Mouse (Mus musculus) ES-Bruce4 (cell line): ENCODE results near the gene Ffar1. TPM values are rescaled to one million over a fixed set of nuclear protein-coding genes. Genes with fewer than 3 reads are reported as not detected.

ENCODE experiments used
- H3K27ac ChIP-seq: 2 replicates; pipeline ENCODE4 v1.5.1; 2012; ENCODE audit warnings: low read length, inconsistent platforms; ENCODE audit not compliant: insufficient read depth
- H3K27me3 ChIP-seq: 2 replicates; pipeline ENCODE4 v1.6.1; 2012; ENCODE audit warnings: mild to moderate bottlenecking, low read length, inconsistent platforms; ENCODE audit not compliant: control insufficient read depth, poor library complexity, insufficient read depth, severe bottlenecking
- H3K36me3 ChIP-seq: 2 replicates; pipeline ENCODE4 v1.6.1; 2012; ENCODE audit warnings: inconsistent platforms, mild to moderate bottlenecking, low read length, moderate library complexity; ENCODE audit not compliant: control insufficient read depth, poor library complexity, insufficient read depth, severe bottlenecking
- H3K4me1 ChIP-seq: one replicate; pipeline ENCODE4 v1.8.1; 2011; ENCODE audit warnings: low read length; ENCODE audit not compliant: control insufficient read depth, insufficient read depth
- H3K4me3 ChIP-seq: 2 replicates; pipeline ENCODE4 v1.5.1; 2011; ENCODE audit warnings: low read depth, mild to moderate bottlenecking, low read length
- H3K9ac ChIP-seq: 2 replicates; pipeline ENCODE4 v1.6.1; 2012; ENCODE audit warnings: low read depth, mild to moderate bottlenecking, inconsistent platforms; ENCODE audit not compliant: poor library complexity, severe bottlenecking
- H3K9me3 ChIP-seq: replicated peaks from 2 replicates; pipeline ENCODE4 v1.6.1; 2012; ENCODE audit warnings: mild to moderate bottlenecking, low read length, inconsistent platforms; ENCODE audit not compliant: control insufficient read depth, poor library complexity, insufficient read depth, severe bottlenecking
- CTCF ChIP-seq: IDR thresholded peaks from one replicate; pipeline ENCODE4 v1.8.1; 2011; ENCODE audit warnings: low read depth, low read length
- EP300 ChIP-seq: IDR thresholded peaks from 2 replicates; pipeline ENCODE4 v1.6.1; 2011; ENCODE audit warnings: low read depth, low read length; ENCODE audit not compliant: insufficient read depth
- POLR2A ChIP-seq: IDR thresholded peaks from one replicate; pipeline ENCODE4 v1.8.1; 2011; ENCODE audit warnings: low read length; ENCODE audit not compliant: insufficient read depth
- polyA plus RNA-seq: library from polyadenylated mRNA; stranded (reverse); fragments of >200 nt; gene quantifications from 2 replicates; pipeline ENCODE4 v1.2.4, GENCODE M21; 2011; ENCODE audit warnings: low read depth; ENCODE audit not compliant: missing spikeins, insufficient read depth, insufficient read length

Gene Ffar1
- polyA plus RNA-seq, 1 experiment = not detected

DNA sequence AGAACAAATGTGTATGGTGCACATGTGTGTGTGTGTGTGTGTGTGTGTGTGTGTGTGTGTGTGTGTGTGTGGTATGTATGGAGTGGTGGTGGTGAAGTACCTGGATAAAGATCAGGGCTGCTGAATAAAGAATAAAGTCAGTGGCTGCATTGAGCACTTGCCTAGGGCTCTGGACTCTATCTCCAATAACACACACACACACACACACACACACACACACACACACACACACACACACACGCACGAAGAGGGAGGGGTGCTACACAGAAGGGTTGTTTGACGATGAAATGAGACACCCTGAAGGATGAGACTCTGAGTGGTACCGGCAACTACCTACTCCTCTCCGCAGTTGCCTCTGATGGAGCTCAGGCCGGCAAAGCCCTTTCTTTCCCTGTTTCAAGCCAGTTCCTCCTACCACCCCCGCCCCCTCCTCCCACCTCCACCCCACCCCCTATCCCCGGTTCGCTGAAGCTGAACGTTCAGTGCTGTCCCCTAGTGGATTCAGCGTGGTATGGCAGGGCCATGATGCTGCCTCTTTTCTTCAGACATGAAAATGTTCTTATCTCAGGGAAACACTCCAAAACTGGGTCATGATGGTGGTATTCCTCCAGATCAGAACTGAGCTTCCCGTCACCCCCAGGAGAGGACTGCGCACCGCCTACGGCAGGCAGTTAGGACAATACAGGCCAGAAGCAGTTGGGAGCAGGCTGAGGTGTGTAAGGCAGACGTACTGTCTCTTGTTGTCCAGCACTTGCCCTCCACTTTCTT is 1.5 kb downstream of the Ffar1 start:
- H3K27ac ChIP-seq = no peak overlapping the region
- TF ChIP-seq CTCF (peak; percentile 71), POLR2A (no peak), EP300 (no peak)
- no peaks in the 10 kb centered on the region for H3K9me3 ChIP-seq
- peak overlapping the region; percentile 10 for H3K4me3 ChIP-seq
- H3K27me3 ChIP-seq = no peaks in the 10 kb centered on the region
- no peaks in the 10 kb centered on the region for H3K36me3 ChIP-seq
- H3K4me1 ChIP-seq = no peaks in the 10 kb centered on the region
- no peak overlapping the region for H3K9ac ChIP-seq

DNA sequence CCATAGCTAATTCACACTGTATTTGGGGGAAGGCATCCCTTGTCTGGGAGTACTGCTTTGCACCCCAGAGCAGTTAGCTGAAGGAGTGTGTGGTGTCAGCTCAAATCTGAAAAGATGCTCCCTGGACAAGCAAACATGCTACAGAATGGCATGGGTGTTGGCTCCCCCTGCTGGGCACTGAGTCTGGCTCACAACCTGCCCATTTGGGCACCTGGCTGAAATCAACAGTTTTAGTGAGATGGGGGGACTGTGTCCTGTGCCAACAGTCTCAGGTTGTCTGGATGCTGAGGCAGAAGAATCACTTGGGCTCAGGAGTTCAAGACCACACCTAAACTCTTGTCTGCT is 2.1 kb downstream of the Ffar1 start:
- H3K9ac ChIP-seq = no peak overlapping the region
- H3K36me3 ChIP-seq = no peaks in the 10 kb centered on the region
- no peaks in the 10 kb centered on the region for H3K9me3 ChIP-seq
- no peak overlapping the region for H3K4me3 ChIP-seq
- H3K4me1 ChIP-seq = no peaks in the 10 kb centered on the region
- no peaks in the 10 kb centered on the region for H3K27me3 ChIP-seq
- TF ChIP-seq EP300 (no peak), CTCF (peak; percentile 89), POLR2A (no peak)
- H3K27ac ChIP-seq = no peak overlapping the region

DNA sequence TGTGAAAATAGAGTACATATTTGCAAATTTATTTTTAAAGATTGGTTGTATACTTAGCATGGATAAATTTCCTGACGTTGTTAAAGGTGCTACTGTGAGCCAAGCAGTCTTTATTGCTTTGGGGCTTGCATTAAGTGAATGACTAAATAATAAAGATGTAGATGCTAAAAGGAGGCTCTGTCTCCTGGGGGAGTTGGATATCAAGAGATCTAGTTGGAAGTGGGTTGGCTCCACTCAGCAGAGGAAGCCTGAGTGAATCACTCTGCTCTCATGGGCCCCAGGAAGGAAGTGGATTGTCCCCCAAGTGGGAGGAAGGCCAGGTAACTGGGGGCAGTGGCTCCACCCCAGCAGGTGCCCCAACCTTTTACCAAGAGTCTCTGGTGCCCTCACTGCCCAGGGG is 3.6 kb downstream of the Ffar1 start:
- no peaks in the 10 kb centered on the region for H3K27me3 ChIP-seq
- H3K36me3 ChIP-seq = no peaks in the 10 kb centered on the region
- no peaks in the 10 kb centered on the region for H3K9me3 ChIP-seq
- TF ChIP-seq CTCF = no peak
- no peak for TF ChIP-seq POLR2A
- TF ChIP-seq EP300 = no peak
- no peak overlapping the region for H3K9ac ChIP-seq
- H3K4me1 ChIP-seq = no peaks in the 10 kb centered on the region
- H3K27ac ChIP-seq = no peak overlapping the region
- H3K4me3 ChIP-seq = no peak overlapping the region

DNA sequence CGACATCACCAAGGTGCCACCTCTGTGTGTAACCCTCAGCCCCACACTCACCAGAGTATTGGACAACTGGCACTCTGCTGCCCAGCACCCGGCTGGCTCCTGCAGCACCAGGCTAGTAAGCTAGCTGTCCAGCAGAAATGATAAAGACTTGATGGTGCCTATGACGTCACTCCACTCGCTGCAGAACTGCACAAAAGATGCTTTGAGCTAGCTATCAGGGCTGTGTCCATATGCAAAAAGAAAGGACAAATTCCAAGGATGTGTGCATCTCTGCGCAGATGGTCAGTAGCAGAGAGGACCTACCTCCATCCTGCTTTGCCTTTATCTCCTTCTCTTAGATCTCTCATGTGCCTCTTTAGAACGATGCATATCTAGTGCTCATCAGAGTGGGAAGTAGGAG is 5.3 kb downstream of the Ffar1 start, which contains the start of gene Ffar3:
Gene Ffar3, minus strand, starts transcription at position 101 of the 400 bp plus-strand sequence.
- no peaks in the 10 kb centered on the region for H3K36me3 ChIP-seq
- H3K4me1 ChIP-seq = no peaks in the 10 kb centered on the region
- H3K27me3 ChIP-seq = no peaks in the 10 kb centered on the region
- no peak within 1 kb of the TSS for H3K27ac ChIP-seq
- H3K4me3 ChIP-seq = peak within 1 kb of the TSS; percentile 46
- no peak within 1 kb of the TSS for H3K9ac ChIP-seq
- TF ChIP-seq EP300 = no peak
- no peak for TF ChIP-seq POLR2A
- TF ChIP-seq CTCF = no peak
- no peaks in the 10 kb centered on the region for H3K9me3 ChIP-seq

DNA sequence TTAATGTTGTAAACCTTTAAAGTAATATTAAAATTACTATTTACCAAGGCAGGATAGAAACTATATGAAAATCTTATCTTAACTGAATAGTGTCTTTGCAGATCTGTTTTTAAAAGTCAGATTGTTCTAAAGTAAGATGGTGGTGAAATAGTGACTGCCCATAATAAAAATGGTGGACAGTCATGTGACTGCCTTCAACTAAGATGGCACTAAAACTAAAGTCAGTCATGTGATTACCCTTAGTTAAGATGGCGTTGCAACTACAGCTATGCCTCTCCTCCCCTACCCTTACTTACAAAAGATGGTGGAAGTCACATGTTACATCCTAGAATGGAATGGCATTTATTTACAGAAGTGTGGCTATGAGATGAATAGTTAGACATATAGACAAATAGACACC is 9.9 kb downstream of the Ffar1 start:
- no peaks in the 10 kb centered on the region for H3K36me3 ChIP-seq

DNA sequence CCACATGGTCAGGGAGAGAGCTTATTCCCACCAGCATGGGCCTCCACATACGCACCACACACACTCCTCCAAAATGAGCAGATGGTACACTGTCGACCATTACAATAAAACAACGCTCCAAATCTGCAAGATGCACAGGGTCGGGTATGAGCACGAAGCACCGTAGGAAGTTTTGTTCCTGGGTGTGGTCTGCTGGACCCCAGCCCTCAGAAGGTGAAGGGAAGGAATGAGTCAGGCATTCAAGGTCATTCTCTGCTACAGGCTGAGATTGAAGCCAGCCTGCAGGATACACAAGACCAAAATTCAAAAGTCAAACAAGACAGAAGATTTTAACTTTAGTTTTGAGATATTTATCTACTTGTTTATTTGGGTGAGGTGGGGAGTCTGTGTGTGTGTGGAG is 13.4 kb downstream of the Ffar1 start:
- TF ChIP-seq CTCF (no peak), POLR2A (no peak), EP300 (peak; percentile 50; the same call in 1 of the 2 replicates)
- Histone ChIP-seq H3K9ac (no peak overlapping the region), H3K4me1 (peaks cover 5% of the 10 kb centered on the region), H3K9me3 (no peaks in the 10 kb centered on the region), H3K27me3 (no peaks in the 10 kb centered on the region), H3K36me3 (no peaks in the 10 kb centered on the region), H3K27ac (no peak overlapping the region), H3K4me3 (no peak overlapping the region)

More for the DNA sequence above, 9.9 kb downstream of the Ffar1 start:
- no peak for TF ChIP-seq CTCF
- no peak overlapping the region for H3K9ac ChIP-seq
- no peak overlapping the region for H3K27ac ChIP-seq
- H3K4me3 ChIP-seq = no peak overlapping the region
- H3K9me3 ChIP-seq = no peaks in the 10 kb centered on the region
- peaks cover 5% of the 10 kb centered on the region for H3K4me1 ChIP-seq
- no peaks in the 10 kb centered on the region for H3K27me3 ChIP-seq
